Mouse (Mus musculus) ES-Bruce4 (cell line): ENCODE data around the gene Nae1. TPM values are rescaled to one million over a fixed set of nuclear protein-coding genes. Genes with fewer than 3 reads are reported as not detected.

Experiments used
- H3K27ac ChIP-seq: 2 replicates; pipeline ENCODE4 v1.5.1; 2012; ENCODE audit warnings: low read length, inconsistent platforms; ENCODE audit not compliant: insufficient read depth
- H3K27me3 ChIP-seq: 2 replicates; pipeline ENCODE4 v1.6.1; 2012; ENCODE audit warnings: mild to moderate bottlenecking, low read length, inconsistent platforms; ENCODE audit not compliant: control insufficient read depth, poor library complexity, insufficient read depth, severe bottlenecking
- H3K36me3 ChIP-seq: 2 replicates; pipeline ENCODE4 v1.6.1; 2012; ENCODE audit warnings: inconsistent platforms, mild to moderate bottlenecking, low read length, moderate library complexity; ENCODE audit not compliant: control insufficient read depth, poor library complexity, insufficient read depth, severe bottlenecking
- H3K4me1 ChIP-seq: one replicate; pipeline ENCODE4 v1.8.1; 2011; ENCODE audit warnings: low read length; ENCODE audit not compliant: control insufficient read depth, insufficient read depth
- H3K4me3 ChIP-seq: 2 replicates; pipeline ENCODE4 v1.5.1; 2011; ENCODE audit warnings: low read depth, mild to moderate bottlenecking, low read length
- H3K9ac ChIP-seq: 2 replicates; pipeline ENCODE4 v1.6.1; 2012; ENCODE audit warnings: low read depth, mild to moderate bottlenecking, inconsistent platforms; ENCODE audit not compliant: poor library complexity, severe bottlenecking
- H3K9me3 ChIP-seq: replicated peaks from 2 replicates; pipeline ENCODE4 v1.6.1; 2012; ENCODE audit warnings: mild to moderate bottlenecking, low read length, inconsistent platforms; ENCODE audit not compliant: control insufficient read depth, poor library complexity, insufficient read depth, severe bottlenecking
- CTCF ChIP-seq: IDR thresholded peaks from one replicate; pipeline ENCODE4 v1.8.1; 2011; ENCODE audit warnings: low read depth, low read length
- EP300 ChIP-seq: IDR thresholded peaks from 2 replicates; pipeline ENCODE4 v1.6.1; 2011; ENCODE audit warnings: low read depth, low read length; ENCODE audit not compliant: insufficient read depth
- POLR2A ChIP-seq: IDR thresholded peaks from one replicate; pipeline ENCODE4 v1.8.1; 2011; ENCODE audit warnings: low read length; ENCODE audit not compliant: insufficient read depth
- polyA plus RNA-seq: library from polyadenylated mRNA; stranded (reverse); fragments of >200 nt; gene quantifications from 2 replicates; pipeline ENCODE4 v1.2.4, GENCODE M21; 2011; ENCODE audit warnings: low read depth; ENCODE audit not compliant: missing spikeins, insufficient read depth, insufficient read length

Nae1 gene
- polyA plus RNA-seq, 1 experiment, result 114 TPM

DNA sequence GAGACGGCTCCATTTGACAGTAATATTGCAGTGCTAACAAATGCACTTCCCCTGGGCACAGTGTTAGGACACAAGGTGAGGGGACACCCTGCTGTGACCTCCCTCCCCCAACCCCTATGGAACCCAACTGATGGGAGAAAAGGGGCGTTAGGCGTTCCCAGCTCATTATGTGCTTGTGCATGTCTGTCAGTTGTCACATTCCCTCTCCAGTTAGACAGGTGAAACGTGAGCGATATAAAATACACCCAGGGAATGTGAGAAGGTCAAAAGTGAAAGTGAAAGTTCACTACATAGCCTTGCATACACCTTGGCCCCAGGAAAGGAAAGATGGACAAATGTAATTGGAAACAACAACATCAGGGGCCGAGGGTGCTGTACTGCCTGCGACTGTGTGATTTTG lies 941 bp upstream of the Nae1 start:
- no peaks in the 10 kb centered on the region for H3K4me1 ChIP-seq
- TF ChIP-seq CTCF, result no peak
- no peak for TF ChIP-seq POLR2A
- no peak for TF ChIP-seq EP300
- H3K36me3 ChIP-seq, result peaks cover 4% of the 10 kb centered on the region; the same call in 1 of the 2 replicates
- no peak overlapping the region for H3K27ac ChIP-seq
- no peak overlapping the region for H3K4me3 ChIP-seq
- no peaks in the 10 kb centered on the region for H3K9me3 ChIP-seq
- peaks cover 7% of the 10 kb centered on the region; the same call in 1 of the 2 replicates for H3K27me3 ChIP-seq
- no peak overlapping the region for H3K9ac ChIP-seq

DNA sequence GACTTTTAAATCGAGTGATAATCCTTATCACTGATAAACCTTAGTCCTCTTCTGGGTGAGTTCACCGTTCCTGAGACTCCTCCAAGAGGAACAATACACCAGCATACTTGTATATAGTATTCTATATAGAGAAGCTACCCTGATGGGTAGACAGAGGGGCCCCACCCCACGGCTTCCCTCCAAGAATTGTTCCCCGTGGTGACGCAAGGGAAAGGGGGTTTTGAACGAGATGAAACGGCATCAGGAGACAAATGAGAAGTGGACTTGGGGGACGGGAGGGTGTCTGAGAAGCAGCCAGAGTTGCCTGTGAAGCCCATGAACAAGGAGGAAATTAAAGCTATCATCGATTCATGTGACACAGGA lies 323 bp upstream of the Nae1 start:
- Histone ChIP-seq H3K4me3 (peak overlapping the region; percentile 40; the same call in 1 of the 2 replicates), H3K27me3 (peaks cover 2% of the 10 kb centered on the region; the same call in 1 of the 2 replicates), H3K36me3 (peaks cover 10% of the 10 kb centered on the region), H3K4me1 (no peaks in the 10 kb centered on the region), H3K27ac (no peak overlapping the region), H3K9ac (peak overlapping the region; percentile 94), H3K9me3 (no peaks in the 10 kb centered on the region)
- no peak for TF ChIP-seq CTCF
- no peak for TF ChIP-seq POLR2A
- no peak for TF ChIP-seq EP300

DNA sequence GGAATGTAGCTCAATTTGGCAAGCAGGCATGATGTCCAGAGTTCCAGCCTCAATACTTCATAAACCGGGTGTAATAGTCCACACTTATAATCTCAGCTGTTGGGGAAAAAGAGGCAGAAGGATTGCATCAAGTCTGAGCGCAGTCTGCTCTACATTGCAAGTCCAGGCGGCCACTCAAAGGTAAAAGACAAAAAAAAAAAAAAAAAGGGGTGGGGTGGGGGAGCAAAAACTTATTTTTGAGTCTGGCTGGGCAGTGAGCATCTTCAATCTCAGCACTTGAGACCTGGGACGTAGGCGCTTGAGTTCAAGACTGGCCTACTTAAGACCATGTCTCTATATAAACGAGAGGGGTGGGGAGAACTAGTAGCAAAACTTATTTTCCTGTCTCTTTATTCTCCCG lies 886 bp downstream of the Nae1 start:
- H3K9ac ChIP-seq, result peak overlapping the region; percentile 94
- peak overlapping the region; percentile 88 for H3K4me3 ChIP-seq
- TF ChIP-seq POLR2A (no peak), EP300 (no peak), CTCF (no peak)
- H3K36me3 ChIP-seq, result peaks cover 16% of the 10 kb centered on the region
- no peaks in the 10 kb centered on the region for H3K4me1 ChIP-seq
- no peaks in the 10 kb centered on the region for H3K9me3 ChIP-seq
- H3K27ac ChIP-seq, result no peak overlapping the region
- no peaks in the 10 kb centered on the region for H3K27me3 ChIP-seq

DNA sequence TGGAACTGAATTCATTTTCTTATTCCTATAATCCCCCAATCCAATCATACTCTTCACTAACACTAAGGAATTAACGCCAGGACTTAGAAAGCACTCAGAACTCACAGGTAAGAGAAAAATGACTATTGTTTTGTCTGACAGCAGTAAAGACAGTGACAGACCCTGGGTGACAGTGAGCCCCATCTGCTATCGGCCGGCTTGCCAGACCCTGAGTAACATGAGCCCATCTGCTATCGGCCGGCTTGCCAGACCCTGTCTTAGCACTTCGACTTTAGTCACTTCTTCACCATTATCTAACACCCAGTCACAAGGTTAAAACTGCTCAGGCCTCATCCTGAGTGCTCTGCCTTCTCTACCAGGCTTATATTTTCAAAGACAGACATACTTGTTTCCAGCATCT lies 4.8 kb downstream of the Nae1 start:
- Histone ChIP-seq H3K9me3 (no peaks in the 10 kb centered on the region), H3K4me3 (no peak overlapping the region), H3K9ac (no peak overlapping the region), H3K27ac (no peak overlapping the region), H3K27me3 (no peaks in the 10 kb centered on the region), H3K4me1 (no peaks in the 10 kb centered on the region), H3K36me3 (peaks cover 28% of the 10 kb centered on the region)
- no peak for TF ChIP-seq EP300
- TF ChIP-seq CTCF, result no peak
- TF ChIP-seq POLR2A, result no peak

DNA sequence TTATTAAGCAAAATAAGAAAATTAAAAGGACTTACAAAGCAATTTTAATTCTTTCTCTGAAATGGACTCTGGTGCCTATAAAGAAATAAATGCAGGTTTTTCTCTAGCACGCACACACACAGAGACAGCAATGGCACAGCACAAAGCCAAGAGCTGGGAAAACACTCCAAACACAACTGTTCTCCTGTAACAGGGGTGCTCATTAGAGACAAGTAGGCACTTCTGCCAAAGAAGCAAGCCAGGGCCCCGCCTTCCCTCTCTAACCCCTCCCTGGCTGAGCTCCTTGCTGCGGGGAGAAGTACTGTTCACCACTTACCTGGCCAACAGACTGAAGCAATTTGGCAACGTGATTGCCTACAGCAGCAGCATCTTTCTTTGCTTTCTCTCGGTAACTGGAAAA lies 16.6 kb downstream of the Nae1 start:
- H3K9me3 ChIP-seq, result no peaks in the 10 kb centered on the region
- no peak overlapping the region for H3K27ac ChIP-seq
- no peaks in the 10 kb centered on the region for H3K4me1 ChIP-seq
- no peak overlapping the region for H3K9ac ChIP-seq
- no peak overlapping the region for H3K4me3 ChIP-seq
- TF ChIP-seq POLR2A, result no peak
- no peak for TF ChIP-seq EP300
- no peak for TF ChIP-seq CTCF
- no peaks in the 10 kb centered on the region for H3K27me3 ChIP-seq
- H3K36me3 ChIP-seq, result peaks cover 51% of the 10 kb centered on the region

DNA sequence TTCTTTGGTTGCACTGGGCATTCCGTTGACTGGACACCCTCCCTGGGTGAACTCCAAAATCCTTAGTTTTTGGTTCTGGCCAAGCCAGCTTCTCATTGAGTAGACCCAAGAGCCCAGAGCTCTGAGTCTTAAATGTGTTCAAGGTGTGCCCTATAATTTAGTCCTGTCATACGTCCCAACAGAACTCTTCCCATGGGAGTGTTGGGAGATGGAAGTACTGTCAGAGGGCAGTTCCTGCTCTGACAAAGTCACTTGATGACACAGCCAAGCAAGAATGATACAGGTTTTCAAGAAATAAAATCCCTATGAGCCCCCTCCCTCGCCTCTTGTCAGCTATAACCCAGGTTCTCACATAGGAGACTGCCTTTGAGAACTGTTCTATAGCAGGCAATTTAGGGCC lies 24.3 kb downstream of the Nae1 start:
- Histone ChIP-seq H3K9me3 (peaks cover 2% of the 10 kb centered on the region; the same call in 1 of the 2 replicates), H3K9ac (no peak overlapping the region), H3K4me3 (no peak overlapping the region), H3K27ac (no peak overlapping the region), H3K4me1 (no peaks in the 10 kb centered on the region), H3K36me3 (peaks cover 14% of the 10 kb centered on the region), H3K27me3 (no peaks in the 10 kb centered on the region)
- TF ChIP-seq CTCF (no peak), POLR2A (no peak), EP300 (no peak)
